27 mouse cellular contexts compared by ENCODE assay signal in the genomic region with DNA sequence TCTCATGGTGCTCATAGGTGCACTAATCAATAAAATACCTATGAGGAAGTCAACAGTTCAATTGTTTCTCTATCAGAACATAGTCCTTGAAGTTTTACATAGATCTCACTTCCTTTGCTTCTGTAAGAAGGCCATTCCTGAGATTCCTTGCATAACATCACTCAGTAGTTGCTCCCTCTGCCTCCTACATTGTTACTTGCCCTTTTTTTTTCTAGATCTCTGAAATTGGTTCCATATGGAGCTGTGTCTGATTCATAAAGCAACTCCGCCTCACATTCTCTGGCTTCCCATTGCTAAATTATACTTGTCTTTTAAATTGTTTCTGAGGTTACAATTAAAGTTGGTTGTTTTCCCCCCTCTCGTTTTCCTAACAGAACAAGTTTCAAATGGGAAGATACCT.
DNase-seq lines count a peak whose midpoint lies in the region; ATAC-seq and TF ChIP-seq lines count a peak whose summit lies in the region.
"Had no signal": no experiment of that assay in that cellular context is flagged by ENCODE, and none has a peak within 500 bp of the region (broad histone marks: within the 10 kb centered on the region; RNA-seq: fewer than 3 reads in every experiment).

No protein-coding gene starts in this region.

- peak; percentile 95 for ATAC-seq in frontal cortex, adult (ENCODE audit: low TSS enrichment)
- ATAC-seq in midbrain, postnatal 0 days (ENCODE audit: low FRiP score) = no peak
- ATAC-seq: forebrain, postnatal 0 days; intestine, postnatal 0 days had no signal

- H3K4me1 ChIP-seq in midbrain, postnatal 0 days (ENCODE audit: insufficient read depth, low read length) = no peaks in the 10 kb centered on the region
- H3K4me1 ChIP-seq: forebrain, embryonic 12.5 days had no signal

- no peaks in the 10 kb centered on the region for H3K27me3 ChIP-seq in midbrain, postnatal 0 days (ENCODE audit: insufficient read depth, low read length)
- H3K27me3 ChIP-seq: CH12.LX; forebrain, embryonic 12.5 days had no signal

- no peak overlapping the region for H3K27ac ChIP-seq in midbrain, postnatal 0 days (ENCODE audit: low read depth, low read length)
- H3K27ac ChIP-seq: forebrain, embryonic 12.5 days; hindbrain, embryonic 14.5 days; layer of hippocampus, adult 2 months; liver, embryonic 14.5 days had no signal

- H3K4me2 ChIP-seq in midbrain, postnatal 0 days (ENCODE audit: low read depth, low read length, poor library complexity, severe bottlenecking) = no peak overlapping the region
- H3K4me2 ChIP-seq: forebrain, embryonic 12.5 days; heart, embryonic 11.5 days; hindbrain, embryonic 14.5 days; lung, embryonic 14.5 days had no signal

- no peak for TF ChIP-seq CTCF in midbrain, postnatal 0 days (IDR thresholded peaks at IDR 0.05)

- no peak for DNase-seq in frontal cortex, postnatal 36 days (ENCODE audit: low spot score in 2 of 2)
- DNase-seq in 3T3-L1 (ENCODE audit: low read depth, low spot score) (peak; percentile 92), NIH3T3 (ENCODE audit: low read depth) (peak; percentile 81)
- DNase-seq in fibroblast of lung, adult 2 months (ENCODE audit: low read depth) = peak; percentile 23
- no peak for DNase-seq in urinary bladder, adult 18-20 months (ENCODE audit: low spot score in 2 of 2)
- DNase-seq in lung, adult 18-20 months = no peak
- DNase-seq in midbrain, postnatal 0 days (ENCODE audit: low spot score) = no peak
- DNase-seq: cerebellum, adult 11-12 months; cerebellum, adult 9-11 months; forebrain, postnatal 0 days; gastrocnemius, postnatal 25 days; layer of hippocampus, postnatal 36 days; midbrain, embryonic 14.5 days; right cerebral cortex, adult 18-20 months; right cerebral cortex, postnatal 4 days; thymus, postnatal 4 days had no signal

- WGBS in midbrain, postnatal 0 days = 92% methylated on average over 2 of the region's 2 CpGs

- H3K4me3 ChIP-seq in midbrain, postnatal 0 days (ENCODE audit: low read depth, low read length) = no peak overlapping the region
- H3K4me3 ChIP-seq: erythroblast, embryonic 14.5 days; forebrain, embryonic 12.5 days; layer of hippocampus, adult 2 months had no signal

- no peaks in the 10 kb centered on the region for H3K9me3 ChIP-seq in midbrain, postnatal 0 days (ENCODE audit: low read length)
- H3K9me3 ChIP-seq: forebrain, embryonic 12.5 days had no signal

- no peaks in the 10 kb centered on the region for H3K36me3 ChIP-seq in midbrain, postnatal 0 days (ENCODE audit: insufficient read depth, low read length)
- H3K36me3 ChIP-seq: forebrain, embryonic 12.5 days; G1E had no signal

- H3K9ac ChIP-seq in midbrain, postnatal 0 days (replicated peaks; ENCODE audit: low read length, poor library complexity, severe bottlenecking) = no peak overlapping the region
- H3K9ac ChIP-seq: forebrain, embryonic 12.5 days; forebrain, postnatal 0 days; hindbrain, embryonic 14.5 days; liver, embryonic 14.5 days; lung, embryonic 14.5 days had no signal

Comparison
In these comparisons a context has a peak if more than half of its experiments do, and no peak if none do; other contexts are left out.
1. DNase-seq: peak in 3T3-L1 (single experiment), NIH3T3 (single experiment) and fibroblast of lung, adult 2 months (single experiment); none in frontal cortex, postnatal 36 days (0 of 2), urinary bladder, adult 18-20 months (0 of 2), lung, adult 18-20 months (0 of 2) and midbrain, postnatal 0 days (single experiment).